Mouse (Mus musculus) testis, postnatal 14 days (tissue): Measurements from ENCODE around the gene Kcnip3.

ENCODE experiments used
- DNase-seq: peaks from one replicate; pipeline ENCODE4 v3.0.0; 2021; ENCODE audit warnings: low spot score

Gene Kcnip3

GRCm38 (mm10) chr2:127470183-127470582, 51.7 kb downstream of the Kcnip3 start:
- no peak for DNase-seq

DNA sequence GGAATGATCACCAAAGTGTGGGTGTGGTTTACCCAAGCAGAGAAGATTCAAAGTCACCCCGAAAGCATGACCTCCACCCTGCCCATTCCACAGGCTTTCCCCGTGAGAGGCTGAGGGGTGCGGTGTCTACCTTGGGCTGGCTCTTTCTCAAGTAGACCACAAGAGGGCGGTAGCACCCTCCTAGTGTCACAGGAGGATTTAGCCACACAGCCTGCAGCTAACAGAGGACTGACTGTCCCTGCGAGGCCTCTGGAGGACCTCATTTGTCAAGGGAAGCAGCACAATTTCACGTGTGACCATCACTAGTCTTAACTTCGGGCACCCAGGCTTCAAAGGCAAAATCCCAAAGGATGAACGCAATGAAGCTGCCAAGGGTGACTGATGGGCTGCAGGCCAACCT, 59.6 kb downstream of the Kcnip3 start:
- DNase-seq: peak; percentile 32

- no peak for DNase-seq
These were observed 60.5 kb downstream of the Kcnip3 start for GRCm38 (mm10) chr2:127461351-127461750.

- no peak for DNase-seq
These were observed 62.6 kb downstream of the Kcnip3 start for GRCm38 (mm10) chr2:127459341-127459740.

- peak; percentile 54 for DNase-seq
These were observed 68.1 kb downstream of the Kcnip3 start for GRCm38 (mm10) chr2:127453764-127454163.

GRCm38 (mm10) chr2:127453141-127453540, 68.8 kb downstream of the Kcnip3 start:
- DNase-seq: no peak

DNA sequence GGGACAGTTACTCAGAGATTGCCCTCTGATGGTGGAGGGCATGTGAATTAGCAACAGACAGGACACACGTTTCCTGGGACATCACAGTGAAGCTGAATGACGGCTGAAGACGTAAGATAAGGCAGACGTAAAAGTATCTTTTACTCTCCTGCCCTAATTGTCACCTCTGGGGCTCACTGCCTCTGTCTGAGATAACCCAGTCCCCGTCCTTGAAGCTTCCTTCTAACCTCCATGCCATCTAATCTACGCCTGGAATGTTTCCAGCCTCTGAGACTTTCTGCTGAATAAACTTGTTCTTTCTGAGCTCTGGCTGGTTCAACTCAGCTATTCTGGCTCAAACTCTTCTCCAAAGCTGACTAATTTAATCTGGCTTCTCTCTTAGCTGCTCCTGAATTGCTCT, 70.1 kb downstream of the Kcnip3 start:
- no peak for DNase-seq

- DNase-seq: peak; percentile 29
These were observed 72.2 kb downstream of the Kcnip3 start for GRCm38 (mm10) chr2:127449691-127450090.

GRCm38 (mm10) chr2:127446847-127447246, 75.0 kb downstream of the Kcnip3 start:
- no peak for DNase-seq

GRCm38 (mm10) chr2:127444055-127444789, 77.7 kb downstream of the Kcnip3 start, which contains the start of gene Fahd2a:
Gene Fahd2a (minus strand): TSS chr2:127444565.
- peak; percentile 90 for DNase-seq

DNA sequence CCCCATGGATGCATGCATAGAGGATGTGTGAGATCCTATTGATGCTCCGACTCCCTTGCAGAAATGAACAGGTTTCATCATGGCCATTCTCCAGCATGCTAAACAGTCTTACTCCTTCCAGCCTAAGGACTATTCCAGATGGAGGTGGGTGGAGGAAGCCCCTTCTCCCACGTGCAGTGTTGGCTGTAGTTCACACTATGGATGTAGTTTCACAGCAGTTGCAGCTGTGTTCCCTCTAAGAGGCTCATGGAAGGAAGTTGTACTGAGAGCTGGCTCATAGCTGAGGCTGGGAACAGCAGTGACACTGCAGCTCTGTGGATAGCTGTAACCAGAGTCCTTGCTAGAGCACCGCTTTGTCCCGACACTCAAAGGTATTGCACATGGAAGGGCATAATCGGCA, 84.2 kb downstream of the Kcnip3 start:
- no peak for DNase-seq

GRCm38 (mm10) chr2:127435554-127435953, 86.3 kb downstream of the Kcnip3 start:
- DNase-seq: no peak

DNA sequence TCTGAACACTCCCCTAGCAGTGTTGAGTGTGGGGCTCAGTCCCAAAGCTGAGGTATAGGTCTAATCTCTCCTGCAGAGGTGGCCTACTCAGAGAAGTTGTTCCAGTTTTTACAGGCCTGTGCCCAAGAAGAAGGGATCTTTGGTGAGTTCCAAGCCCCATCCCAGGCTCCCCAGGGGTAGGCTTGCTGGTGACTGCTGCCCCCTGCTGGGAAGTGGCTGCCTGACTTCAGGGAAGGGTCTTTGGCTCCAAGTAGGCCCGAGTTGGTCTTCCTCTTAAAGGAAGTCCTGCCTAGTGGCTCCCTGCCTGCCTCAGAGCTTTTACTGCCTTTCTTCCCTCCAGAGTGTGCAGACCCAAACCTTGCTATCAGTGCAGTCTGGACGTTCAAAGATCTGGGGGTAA, 86.8 kb downstream of the Kcnip3 start:
- DNase-seq: no peak

GRCm38 (mm10) chr2:127433487-127434295, 88.2 kb downstream of the Kcnip3 start:
- no peak for DNase-seq

DNA sequence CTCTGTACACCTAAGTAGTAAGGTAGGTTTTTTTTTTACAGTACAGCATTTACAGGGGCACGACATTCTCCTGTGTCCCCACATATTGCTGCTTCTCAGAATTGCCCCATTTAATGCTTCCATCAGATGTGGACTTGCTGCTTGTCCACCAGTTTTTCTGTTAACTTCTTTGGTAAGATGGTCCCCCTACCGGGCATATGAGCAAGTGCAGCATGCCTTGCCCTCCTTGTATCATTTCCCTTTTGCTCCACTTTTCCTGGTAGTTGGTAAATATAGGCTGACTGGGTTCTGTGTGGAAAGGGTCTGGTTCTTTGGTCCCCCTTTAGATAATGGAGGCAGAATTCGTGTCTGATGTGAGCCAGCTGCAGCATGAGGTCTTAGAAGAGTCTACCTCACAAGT, 91.7 kb downstream of the Kcnip3 start:
- no peak for DNase-seq

DNA sequence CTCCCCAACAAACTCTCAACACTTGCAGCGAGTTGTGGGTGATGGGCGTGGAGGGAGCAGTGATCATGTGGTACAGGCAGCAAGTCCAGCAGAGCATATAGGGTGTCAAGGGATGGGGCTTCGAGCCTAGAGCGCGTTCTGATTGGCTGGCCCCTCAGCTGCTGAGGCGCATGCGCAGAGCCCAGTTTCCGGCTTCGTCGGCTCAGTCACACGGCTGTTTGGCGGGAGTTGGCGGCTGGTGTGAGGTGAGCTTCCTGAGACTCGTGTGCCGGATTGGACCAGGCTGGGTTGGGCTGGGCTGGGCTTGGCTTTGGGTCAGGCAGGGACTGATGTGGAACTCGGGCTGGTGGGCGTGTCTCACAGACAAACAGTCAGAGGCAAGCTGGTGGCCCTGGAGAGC, 96.9 kb downstream of the Kcnip3 start, which contains the start of gene Gpat2:
Gene Gpat2 (plus strand): TSS at position 223 of the 400 bp plus-strand sequence.
- DNase-seq: peak; percentile 88

- no peak for DNase-seq
These were observed 103.5 kb downstream of the Kcnip3 start for GRCm38 (mm10) chr2:127418266-127418970.

DNA sequence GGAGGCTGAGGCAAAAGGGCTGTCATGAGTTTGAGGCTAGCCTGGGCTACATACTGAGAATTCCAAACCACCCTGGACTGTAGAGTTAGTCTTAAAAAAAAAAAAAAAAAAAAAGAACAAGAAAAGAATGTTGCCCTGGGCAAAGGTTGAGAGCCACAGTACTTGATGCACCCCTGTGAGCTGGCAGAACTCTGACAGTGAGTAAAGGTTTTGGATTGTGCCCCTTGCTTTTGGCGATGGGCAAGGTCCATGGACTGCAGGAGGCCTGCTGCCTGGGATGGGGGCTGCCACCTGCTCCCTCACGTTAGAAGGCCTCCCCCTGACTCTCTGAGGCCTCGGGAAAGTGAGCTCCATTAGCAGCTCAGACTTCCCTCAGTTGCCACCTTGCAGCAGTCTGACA, 105.2 kb downstream of the Kcnip3 start:
- no peak for DNase-seq

GRCm38 (mm10) chr2:127415806-127416205, 106.1 kb downstream of the Kcnip3 start:
- no peak for DNase-seq

DNA sequence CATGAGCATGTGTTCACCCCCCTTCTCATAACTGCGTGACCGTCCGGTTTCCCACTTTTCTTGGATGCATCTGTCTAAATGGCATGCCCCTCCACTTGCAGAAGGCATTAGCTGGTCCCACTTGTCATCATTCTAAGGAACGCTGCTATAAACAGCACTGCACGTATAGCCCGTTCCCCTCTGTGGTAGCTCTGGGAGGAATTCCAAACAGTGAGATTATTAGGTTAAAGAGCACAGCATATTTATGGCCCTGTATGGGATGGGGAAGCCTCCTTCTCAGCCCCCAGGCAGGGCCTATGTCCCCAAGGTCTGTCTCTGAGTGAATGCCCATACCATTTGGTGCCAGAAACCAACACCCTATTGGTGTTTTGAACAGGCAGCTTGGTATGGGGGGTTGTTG, 110.8 kb downstream of the Kcnip3 start:
- no peak for DNase-seq
